Mouse (Mus musculus) ovary, adult 10 weeks (tissue): ENCODE data around the gene Llgl2. TPM values are rescaled to one million over a fixed set of nuclear protein-coding genes. Genes with fewer than 3 reads are reported as not detected.

Source experiments
- polyA plus RNA-seq: library from polyadenylated mRNA; stranded (reverse); fragments of 350-450 nt; fragmentation: Illumina TruSeq; extraction: RNeasy Lipid Tissue Mini Kit (QIAGEN cat#74804); gene quantifications from one replicate; pipeline ENCODE4 v1.2.3, GENCODE M21; 2014

The Llgl2 gene
- polyA plus RNA-seq = 2.3 TPM

GRCm38 (mm10) chr11:115823774-115824740 is at the start of gene Llgl2:
Gene Llgl2 (plus strand): TSS chr11:115824049.

GRCm38 (mm10) chr11:115813507-115814296 is 10.1 kb upstream of the Llgl2 start, which contains the start of gene Caskin2:
Gene Caskin2 (minus strand): TSS chr11:115813639.

GRCm38 (mm10) chr11:115814605-115815450 is 9.0 kb upstream of the Llgl2 start, which contains the start of gene Tsen54:
Gene Tsen54 (plus strand): TSS chr11:115814724.

GRCm38 (mm10) chr11:115858354-115858753 is 34.5 kb downstream of the Llgl2 start, which contains the start of gene Myo15b:
Gene Myo15b (plus strand): TSS chr11:115858406.

GRCm38 (mm10) chr11:115899486-115900266 is 75.8 kb downstream of the Llgl2 start, which contains the start of gene Smim5:
Gene Smim5 (plus strand): TSS chr11:115899966.

Other genes starting within 250 kb of the Llgl2 start
- gene Mrps7, start 220.1 kb upstream of the Llgl2 start, polyA plus RNA-seq = 3.8 TPM
- gene Gga3, start 220.0 kb upstream of the Llgl2 start, polyA plus RNA-seq = 4.0 TPM
- gene Mif4gd, start 211.1 kb upstream of the Llgl2 start, polyA plus RNA-seq = 13.5 TPM
- gene Slc25a19, start 195.8 kb upstream of the Llgl2 start, polyA plus RNA-seq = 2.7 TPM
- gene Grb2, start 115.5 kb upstream of the Llgl2 start, polyA plus RNA-seq = 115 TPM
- gene Tmem94, start 58.6 kb upstream of the Llgl2 start, polyA plus RNA-seq = 1.1 TPM
- 0.51 TPM for gene Caskin2, start 10.4 kb upstream of the Llgl2 start, polyA plus RNA-seq
- not detected for gene Tsen54, start 9.3 kb upstream of the Llgl2 start, polyA plus RNA-seq
- gene Myo15b, start 34.4 kb downstream of the Llgl2 start, polyA plus RNA-seq = not detected
- gene Smim5, start 75.9 kb downstream of the Llgl2 start, polyA plus RNA-seq = not detected
- gene Smim6, start 88.0 kb downstream of the Llgl2 start, polyA plus RNA-seq = not detected
- 12.8 TPM for gene Sap30bp, start 109.2 kb downstream of the Llgl2 start, polyA plus RNA-seq
- gene Recql5, start 109.4 kb downstream of the Llgl2 start, polyA plus RNA-seq = 1.7 TPM
- not detected for gene Itgb4, start 150.7 kb downstream of the Llgl2 start, polyA plus RNA-seq
- gene Galk1, start 188.7 kb downstream of the Llgl2 start, polyA plus RNA-seq = not detected
- gene H3f3b, start 203.9 kb downstream of the Llgl2 start, polyA plus RNA-seq = 1,980 TPM
- 2.9 TPM for gene Unk, start 206.3 kb downstream of the Llgl2 start, polyA plus RNA-seq